Mouse (Mus musculus) megakaryocyte progenitor cell, adult 5-6 weeks (primary cell): ENCODE data around the gene Lrrc37a. TPM values are rescaled to one million over a fixed set of nuclear protein-coding genes. Genes with fewer than 3 reads are reported as not detected.

Experiments used
- ATAC-seq: replicated peaks from 2 replicates; pipeline ENCODE4 v1.8.0; 2016; ENCODE audit warnings: mild to moderate bottlenecking, moderate TSS enrichment, inconsistent platforms; ENCODE audit not compliant: poor library complexity
- total RNA-seq, 2 experiments: library from RNA; stranded (forward) in 1 of 2; stranded (reverse) in 1 of 2; fragments of 157-497, 149-512 nt in 1 of 2; fragments of 200-1000 nt in 1 of 2; gene quantifications; 2 replicates each; pipeline versions ENCODE4 v1.2.3 to v1.2.4; 2015 to 2017

The Lrrc37a gene
- total RNA-seq, 2 experiments from 2014 or later, result not detected

DNA sequence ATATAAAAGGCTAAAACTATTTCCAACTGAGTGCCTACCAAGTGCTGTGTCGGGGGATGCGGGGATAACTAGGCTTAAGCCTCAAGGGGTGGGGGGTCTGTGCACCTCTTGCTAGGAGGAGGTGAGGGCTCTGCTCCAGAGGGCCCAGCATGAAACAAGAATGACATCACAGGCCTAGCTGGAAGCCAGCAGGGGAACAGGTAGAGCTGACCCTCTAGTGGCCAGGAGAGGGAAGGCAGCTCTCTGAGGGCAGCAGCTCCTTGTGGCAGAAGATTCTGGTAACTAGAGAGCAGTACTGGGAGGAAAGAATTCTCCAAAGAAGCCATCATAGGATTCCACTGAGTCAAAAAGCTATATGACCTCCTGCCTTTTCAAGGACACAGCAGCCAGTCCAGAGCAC is 102.2 kb downstream of the Lrrc37a start:
- peak; percentile 72 for ATAC-seq

Other genes starting within 250 kb of the Lrrc37a start
- gene Map3k14, start 237.1 kb downstream of the Lrrc37a start, total RNA-seq (2015), result 4.5 and 4.8 TPM in 2 replicates
- 3.9 and 4.5 TPM in 2 replicates for gene Map3k14, start 237.1 kb downstream of the Lrrc37a start, total RNA-seq (2017)
- gene Arhgap27, start 140.9 kb downstream of the Lrrc37a start, total RNA-seq (2015), result 10.8 and 14.2 TPM in 2 replicates
- 11.2 and 11.5 TPM in 2 replicates for gene Arhgap27, start 140.9 kb downstream of the Lrrc37a start, total RNA-seq (2017)
- 12.1 and 12.5 TPM in 2 replicates for gene Plekhm1, start 91.9 kb downstream of the Lrrc37a start, total RNA-seq (2015)
- gene Plekhm1, start 91.9 kb downstream of the Lrrc37a start, total RNA-seq (2017), result 2.9 and 3.9 TPM in 2 replicates
- not detected in 2 replicates for gene Gm884, start 116.5 kb upstream of the Lrrc37a start, total RNA-seq (2015)
- gene Gm884, start 116.5 kb upstream of the Lrrc37a start, total RNA-seq (2017), result not detected in 2 replicates
- not detected in 2 replicates for gene Lyzl6, start 134.3 kb upstream of the Lrrc37a start, total RNA-seq (2015)
- not detected in 2 replicates for gene Lyzl6, start 134.3 kb upstream of the Lrrc37a start, total RNA-seq (2017)
- gene Rprml, start 145.0 kb upstream of the Lrrc37a start, total RNA-seq (2015), result not detected in 2 replicates
- not detected in 2 replicates for gene Rprml, start 145.0 kb upstream of the Lrrc37a start, total RNA-seq (2017)
- 42.3 and 48.3 TPM in 2 replicates for gene Gosr2, start 193.3 kb upstream of the Lrrc37a start, total RNA-seq (2015)
- 42.2 and 44.1 TPM in 2 replicates for gene Gosr2, start 193.3 kb upstream of the Lrrc37a start, total RNA-seq (2017)
- not detected in 2 replicates for gene Wnt9b, start 245.2 kb upstream of the Lrrc37a start, total RNA-seq (2015)
- gene Wnt9b, start 245.2 kb upstream of the Lrrc37a start, total RNA-seq (2017), result not detected in 2 replicates